Mouse (Mus musculus) CH12.LX (cell line): ENCODE results near the gene Lrrc41. TPM values are rescaled to one million over a fixed set of nuclear protein-coding genes. Genes with fewer than 3 reads are reported as not detected.

ENCODE experiments used
- DNase-seq: peaks from one replicate; pipeline ENCODE4 v3.0.0-alpha.2; 2013; ENCODE audit errors: extremely low read depth
- H3K27ac ChIP-seq: 2 replicates; pipeline ENCODE4 v1.5.1; 2012; ENCODE audit warnings: low read depth, mild to moderate bottlenecking, control low read depth, moderate library complexity; ENCODE audit not compliant: insufficient read depth
- H3K27me3 ChIP-seq: replicated peaks from 2 replicates; pipeline ENCODE3; 2012; ENCODE audit warnings: inconsistent platforms
- H3K36me3 ChIP-seq, 2 experiments: replicated peaks in 1 of 2; 2 replicates each; pipeline versions ENCODE3 to v1.6.1; 2012; ENCODE audit warnings: inconsistent platforms in 1 of 2, low read length in 1 of 2, mild to moderate bottlenecking in 1 of 2, mixed read lengths in 1 of 2, moderate library complexity in 1 of 2; ENCODE audit not compliant: control insufficient read depth in 1 of 2, insufficient read depth in 1 of 2
- H3K4me1 ChIP-seq, 2 experiments: 2 replicates each; pipeline ENCODE4 v1.6.1; 2012; ENCODE audit warnings: inconsistent platforms in 1 of 2, moderate library complexity in 1 of 2; ENCODE audit not compliant: insufficient read depth in 2 of 2, control insufficient read depth in 1 of 2
- H3K4me2 ChIP-seq: 2 replicates; pipeline ENCODE4 v1.6.1; 2012; ENCODE audit warnings: low read depth, mild to moderate bottlenecking, control low read depth; ENCODE audit not compliant: poor library complexity, insufficient read depth, severe bottlenecking
- H3K4me3 ChIP-seq, 3 experiments: fragments of 150-350 bp in 1 of 3; sonication (generic) in 1 of 3; replicated peaks in 1 of 3; 2 replicates each; pipeline versions ENCODE3 to v1.5.1; 2011 to 2012; ENCODE audit warnings: low read depth in 2 of 3, low read length in 2 of 3, mild to moderate bottlenecking in 2 of 3, moderate library complexity in 2 of 3, control low read depth in 1 of 3, improper control_type of control experiment in 1 of 3, inconsistent platforms in 1 of 3, mixed read lengths in 1 of 3; ENCODE audit not compliant: poor library complexity in 1 of 3
- H3K79me2 ChIP-seq: replicated peaks from 2 replicates; pipeline ENCODE4 v1.6.1; 2012; ENCODE audit warnings: mild to moderate bottlenecking, moderate library complexity; ENCODE audit not compliant: control insufficient read depth, poor library complexity, insufficient read depth, severe bottlenecking; ENCODE audit errors: extremely low read depth
- H3K9ac ChIP-seq: 2 replicates; pipeline ENCODE4 v1.6.1; 2012; ENCODE audit warnings: low read depth, mild to moderate bottlenecking, control low read depth, moderate library complexity; ENCODE audit not compliant: insufficient read depth
- H3K9me3 ChIP-seq: replicated peaks from 2 replicates; pipeline ENCODE3; 2012; ENCODE audit warnings: low read length, inconsistent platforms, mixed read lengths
- CHD1 ChIP-seq: IDR thresholded peaks from 2 replicates; pipeline ENCODE4 v1.6.1; 2012; ENCODE audit warnings: low read depth, low read length, improper control_type of control experiment, inconsistent platforms
- CHD2 ChIP-seq: IDR thresholded peaks from 2 replicates; pipeline ENCODE4 v1.6.1; 2011; ENCODE audit warnings: low read length, improper control_type of control experiment
- CTCF ChIP-seq, 2 experiments: IDR thresholded peaks in 1 of 2; conservative IDR thresholded peaks in 1 of 2; 2 replicates each; pipeline ENCODE4 v1.5.1; 2011 to 2012; ENCODE audit warnings: low read depth in 2 of 2, low read length in 2 of 2, improper control_type of control experiment in 1 of 2, inconsistent platforms in 1 of 2, mild to moderate bottlenecking in 1 of 2, moderate library complexity in 1 of 2
- IRF4 ChIP-seq: IDR thresholded peaks from 2 replicates; pipeline ENCODE4 v1.6.1; 2014; ENCODE audit warnings: low read depth, mild to moderate bottlenecking, inconsistent platforms, low read length, improper control_type of control experiment
- JUND ChIP-seq: conservative IDR thresholded peaks from 2 replicates; pipeline ENCODE4 v1.6.1; 2011; ENCODE audit warnings: low read depth, low read length, improper control_type of control experiment
- MAZ ChIP-seq: IDR thresholded peaks from 2 replicates; pipeline ENCODE4 v1.6.1; 2012; ENCODE audit warnings: low read depth, mild to moderate bottlenecking, inconsistent platforms, low read length, improper control_type of control experiment, moderate library complexity
- MEF2A ChIP-seq: IDR thresholded peaks from 2 replicates; pipeline ENCODE4 v1.6.1; 2014; ENCODE audit warnings: low read depth, mild to moderate bottlenecking, inconsistent platforms, low read length, improper control_type of control experiment, borderline replicate concordance
- NELFE ChIP-seq: IDR thresholded peaks from 2 replicates; pipeline ENCODE4 v1.6.1; 2011; ENCODE audit warnings: low read depth, low read length, improper control_type of control experiment
- POLR2A ChIP-seq: IDR thresholded peaks from 2 replicates; pipeline ENCODE4 v1.6.1; 2011; ENCODE audit warnings: low read depth, mild to moderate bottlenecking, improper control_type of control experiment, low read length
- RAD21 ChIP-seq: IDR thresholded peaks from 2 replicates; pipeline ENCODE4 v1.6.1; 2011; ENCODE audit warnings: low read depth, mild to moderate bottlenecking, low read length, improper control_type of control experiment, moderate library complexity
- SIN3A ChIP-seq: IDR thresholded peaks from 2 replicates; pipeline ENCODE4 v1.6.1; 2012; ENCODE audit warnings: low read length, improper control_type of control experiment, inconsistent platforms
- SMC3 ChIP-seq: IDR thresholded peaks from 2 replicates; pipeline ENCODE4 v1.6.1; 2011; ENCODE audit warnings: low read depth, low read length, improper control_type of control experiment
- TCF12 ChIP-seq: IDR thresholded peaks from 2 replicates; pipeline ENCODE4 v1.6.1; 2014; ENCODE audit warnings: low read depth, mild to moderate bottlenecking, inconsistent platforms, low read length, improper control_type of control experiment
- UBTF ChIP-seq: IDR thresholded peaks from 2 replicates; pipeline ENCODE4 v1.6.1; 2012; ENCODE audit warnings: low read depth, mild to moderate bottlenecking, inconsistent platforms, low read length, improper control_type of control experiment, moderate library complexity
- USF2 ChIP-seq: conservative IDR thresholded peaks from 2 replicates; pipeline ENCODE4 v1.6.1; 2011; ENCODE audit warnings: low read depth, low read length, improper control_type of control experiment
- ZKSCAN1 ChIP-seq: IDR thresholded peaks from 2 replicates; pipeline ENCODE4 v1.6.1; 2012; ENCODE audit warnings: low read depth, inconsistent platforms, low read length, improper control_type of control experiment, borderline replicate concordance
- ZMIZ1 ChIP-seq: IDR thresholded peaks from 2 replicates; pipeline ENCODE4 v1.6.1; 2012; ENCODE audit warnings: low read depth, mild to moderate bottlenecking, inconsistent platforms, low read length, improper control_type of control experiment
- dilution Hi-C: fragments of 300-500 bp; cut with MboI; formaldehyde crosslinking; loops from 2 replicates; pipeline ENCODE4 v1.14.3; 2020; ENCODE audit warnings: low sequenced_read_pairs; ENCODE audit not compliant: extremely low pct_unique_long_range_greater_than_20kb, extremely low pct_ligation_motif_present
- in situ Hi-C: fragments of 300-500 bp; cut with MboI; formaldehyde crosslinking; loops from 3 replicates; pipeline ENCODE4 v1.14.3; 2019; ENCODE audit warnings: low sequenced_read_pairs, low pct_ligation_motif_present, low pct_unique_long_range_greater_than_20kb, mixed read lengths
- polyA plus RNA-seq: library from polyadenylated mRNA; unstranded; fragments of >175 nt; gene quantifications from 2 replicates; pipeline ENCODE4 v1.2.1, GENCODE M21; 2012; ENCODE audit warnings: low read depth; ENCODE audit not compliant: insufficient read length
- total RNA-seq, 2 experiments: library from RNA; depleted of rRNA; stranded (reverse); fragments of 300-350 nt in 1 of 2; fragments of >200 nt in 1 of 2; gene quantifications; 2 replicates each; pipeline ENCODE4 v1.2.3; 2012 to 2014

Gene Lrrc41
- total and polyA plus RNA-seq, 3 experiments: 48.8 to 60.8 (median 51.8) TPM

GRCm38 (mm10) chr4:116075631-116076368 lies 731 bp downstream of the Lrrc41 start (continued):
- TF ChIP-seq CHD2 (no peak), TCF12 (no peak), SMC3 (no peak), POLR2A (no peak), ZMIZ1 (no peak; the same call in 1 of the 2 replicates), IRF4 (no peak; the same call in 1 of the 2 replicates), CHD1 (no peak), MEF2A (no peak), ZKSCAN1 (no peak), CTCF (conservative IDR thresholded peaks at IDR 0.05 in 1 of 2, IDR thresholded peaks at IDR 0.05 in 1 of 2; ENCODE audit: low read depth in 2 of 2, low read length in 2 of 2) (peak in 1 of 2 experiments; percentile 24; a peak in 2 of 4 replicates), USF2 (no peak), JUND (no peak)

- peaks cover 2 to 15% of the 10 kb centered on the region in 2 experiments; a peak in 3 of 4 replicates for H3K4me1 ChIP-seq
- TF ChIP-seq NELFE (peak; percentile 5; the same call in 1 of the 2 replicates), MAZ (0 out of 2 replicates have a peak, but pooled peaks have one; percentile 16), UBTF (peak; percentile 84), RAD21 (no peak), SIN3A (no peak)
- TF ChIP-seq, all 38 proteins: peak for 3
- Histone ChIP-seq H3K4me3 (peak overlapping the region; percentile 52 to 94 (median 81)), H3K9me3 (no peaks in the 10 kb centered on the region), H3K9ac (peak overlapping the region; percentile 82), H3K27me3 (no peaks in the 10 kb centered on the region), H3K4me2 (peak overlapping the region; percentile 42), H3K27ac (peak overlapping the region; percentile 81), H3K79me2 (peaks cover 53% of the 10 kb centered on the region), H3K36me3 (peaks cover 12 to 34% of the 10 kb centered on the region in 2 experiments)
- DNase-seq: peak; percentile 54
- dilution Hi-C loops (no loop called here), in situ Hi-C loops (no loop called here)
Measured at GRCm38 (mm10) chr4:116076369-116077231, 1.5 kb downstream of the Lrrc41 start.
